Mouse (Mus musculus) testis, adult 2 months (tissue): ENCODE results near the gene Olfr437.
"Not testable (repeated sequence)": the region's sequence is repeated elsewhere in the genome, so short reads cannot be mapped to it uniquely, and the experiment has no call there.

ENCODE experiments used
- CTCF ChIP-seq: fragments of 200-500 bp; IDR thresholded peaks from 2 replicates; pipeline ENCODE4 v1.5.1; 2012; ENCODE audit warnings: low read depth, mild to moderate bottlenecking, inconsistent platforms, low read length, moderate library complexity; ENCODE audit not compliant: control insufficient read depth, insufficient read depth, insufficient replicate concordance
- POLR2A ChIP-seq: fragments of 200-500 bp; IDR thresholded peaks from 2 replicates; pipeline ENCODE4 v1.6.1; 2012; ENCODE audit warnings: low read depth, mild to moderate bottlenecking, inconsistent platforms, low read length, moderate library complexity; ENCODE audit not compliant: control insufficient read depth

DNA sequence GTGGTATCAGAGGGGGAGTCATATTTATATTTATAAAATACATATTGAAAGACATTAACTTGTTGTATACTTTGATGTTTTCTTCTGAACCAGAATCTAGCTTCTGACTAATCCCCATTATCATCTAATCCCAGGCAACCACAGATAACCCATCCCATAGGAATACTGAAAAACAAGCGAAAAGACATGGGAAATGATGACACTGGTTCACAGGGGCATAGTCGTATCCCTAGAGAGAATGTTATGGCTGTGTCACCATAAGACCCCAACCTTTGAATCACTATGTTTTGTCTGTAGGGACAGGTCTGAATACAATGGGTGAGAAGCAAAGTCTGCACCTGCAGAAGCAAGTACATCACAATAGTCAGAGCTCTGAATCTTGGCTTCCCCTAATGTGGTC is 16.8 kb upstream of the Olfr437 start, which contains the start of gene Olfr237-ps1:
- TF ChIP-seq CTCF, POLR2A: not testable (repeated sequence)
